Mouse (Mus musculus) E14TG2a.4 (cell line): ENCODE results near the gene Pcbp2.

Source experiments
- CTCF ChIP-seq: conservative IDR thresholded peaks from 2 replicates; pipeline ENCODE4 v1.5.1; 2014; ENCODE audit warnings: low read length
- POU5F1 ChIP-seq: IDR thresholded peaks from 2 replicates; pipeline ENCODE4 v1.6.1; 2014; ENCODE audit warnings: low read length, borderline replicate concordance

GRCm38 (mm10) chr15:102515261-102515660, 44.9 kb downstream of the Pcbp2 start:
- no peak for TF ChIP-seq CTCF
- TF ChIP-seq POU5F1: no peak
